Mouse (Mus musculus) adipocyte (in vitro differentiated cells): ENCODE measurements around the gene Arvcf.

ENCODE experiments used
- DNase-seq: peaks from one replicate; pipeline ENCODE4 v3.0.0-alpha.2; 2016; ENCODE audit warnings: low spot score

Arvcf gene

GRCm38 (mm10) chr16:18410418-18410817 is 62.4 kb downstream of the Arvcf start:
- no peak for DNase-seq

- no peak for DNase-seq
Observed at GRCm38 (mm10) chr16:18411026-18411649, 63.2 kb downstream of the Arvcf start.

- peak; percentile 97 for DNase-seq
Observed at GRCm38 (mm10) chr16:18411802-18412476, 64.0 kb downstream of the Arvcf start.

GRCm38 (mm10) chr16:18413032-18413816 is 65.2 kb downstream of the Arvcf start:
- DNase-seq, result peak; percentile 22

GRCm38 (mm10) chr16:18416094-18416761 is 68.2 kb downstream of the Arvcf start:
- peak; percentile 96 for DNase-seq

- no peak for DNase-seq
Observed at GRCm38 (mm10) chr16:18416837-18417236, 68.9 kb downstream of the Arvcf start.

GRCm38 (mm10) chr16:18417491-18417890 is 69.5 kb downstream of the Arvcf start:
- no peak for DNase-seq

GRCm38 (mm10) chr16:18418756-18419602 is 71.0 kb downstream of the Arvcf start:
- no peak for DNase-seq

GRCm38 (mm10) chr16:18419603-18420026 is 71.6 kb downstream of the Arvcf start:
- no peak for DNase-seq

GRCm38 (mm10) chr16:18420571-18420970 is 72.6 kb downstream of the Arvcf start:
- DNase-seq, result no peak

- DNase-seq, result no peak
Observed at GRCm38 (mm10) chr16:18423203-18423914, 75.4 kb downstream of the Arvcf start.

GRCm38 (mm10) chr16:18423915-18424265 is 75.9 kb downstream of the Arvcf start:
- DNase-seq, result no peak

GRCm38 (mm10) chr16:18424364-18425045 is 76.5 kb downstream of the Arvcf start:
- peak; percentile 71 for DNase-seq

GRCm38 (mm10) chr16:18425475-18426214 is 77.7 kb downstream of the Arvcf start:
- DNase-seq, result peak; percentile 47

- DNase-seq, result peak; percentile 63
Observed at GRCm38 (mm10) chr16:18426215-18426791, 78.3 kb downstream of the Arvcf start, which contains the start of gene Txnrd2. TSS of gene Txnrd2 (plus strand) at chr16:18426384.

GRCm38 (mm10) chr16:18426802-18427280 is 78.9 kb downstream of the Arvcf start, which contains the start of gene Comt:
TSS of gene Comt (minus strand) at chr16:18426852.
- DNase-seq, result no peak

GRCm38 (mm10) chr16:18428011-18428515 is 80.1 kb downstream of the Arvcf start:
- DNase-seq, result no peak

GRCm38 (mm10) chr16:18428516-18429042 is 80.6 kb downstream of the Arvcf start:
- no peak for DNase-seq
